Mouse (Mus musculus): ENCODE data around the gene Fblim1. TPM values are rescaled to one million over a fixed set of nuclear protein-coding genes. Genes with fewer than 3 reads are reported as not detected.

Fblim1 gene
- polyA plus RNA-seq, 1 experiment from 2014 or later: 1.7 TPM

DNA sequence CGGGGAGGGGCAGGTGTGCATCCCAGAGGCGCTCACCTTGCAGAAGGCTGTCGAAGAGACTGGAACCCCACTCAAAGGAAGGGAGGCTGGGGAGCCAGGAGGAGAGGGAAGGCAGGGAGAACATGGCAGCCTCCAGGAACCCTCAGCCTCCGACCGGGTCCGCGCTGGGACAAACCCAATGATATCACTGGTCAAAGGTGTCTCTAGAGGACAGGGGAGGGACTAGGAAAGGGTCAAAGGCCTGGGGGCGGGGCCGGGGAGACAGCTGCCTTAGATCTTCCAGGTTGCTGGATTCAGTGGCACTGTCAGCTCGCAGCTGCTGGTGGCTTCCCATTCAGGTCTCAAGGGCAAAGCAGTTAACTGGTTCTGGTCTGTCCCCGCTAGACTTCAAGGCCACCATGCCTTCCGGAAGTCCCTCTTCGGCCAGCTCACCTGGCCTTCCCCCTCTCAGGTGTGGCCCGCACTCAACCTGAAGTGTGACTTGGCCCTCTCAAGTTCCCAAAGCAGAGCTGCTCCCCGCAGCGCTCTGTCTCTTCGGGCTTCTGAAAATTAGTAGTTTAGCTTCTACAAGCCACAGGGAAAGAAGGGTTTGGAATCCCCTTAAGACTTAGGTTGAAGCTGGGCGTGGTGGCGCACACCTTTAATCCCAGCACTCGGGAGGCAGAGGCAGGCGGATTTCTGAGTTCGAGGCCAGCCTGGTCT lies 12.1 kb upstream of the Fblim1 start:
- WGBS (ENCODE audit: insufficient replicate concordance): 10% methylated on average over 22 of the region's 22 CpGs
- Histone ChIP-seq H3K4me3 (replicated peaks) (peak overlapping the region; percentile 52), H3K9me3 (replicated peaks) (no peaks in the 10 kb centered on the region), H3K27me3 (no peaks in the 10 kb centered on the region), H3K27ac (replicated peaks) (peak overlapping the region; percentile 49; the same call in 1 of the 2 replicates), H3K36me3 (replicated peaks) (no peaks in the 10 kb centered on the region), H3K9ac (peak overlapping the region; percentile 3; the same call in 1 of the 2 replicates), H3K4me1 (replicated peaks) (peaks cover 15% of the 10 kb centered on the region), H3K4me2 (peak overlapping the region; percentile 57)
- peak; percentile 57 for ATAC-seq (ENCODE audit: insufficient read depth)

DNA sequence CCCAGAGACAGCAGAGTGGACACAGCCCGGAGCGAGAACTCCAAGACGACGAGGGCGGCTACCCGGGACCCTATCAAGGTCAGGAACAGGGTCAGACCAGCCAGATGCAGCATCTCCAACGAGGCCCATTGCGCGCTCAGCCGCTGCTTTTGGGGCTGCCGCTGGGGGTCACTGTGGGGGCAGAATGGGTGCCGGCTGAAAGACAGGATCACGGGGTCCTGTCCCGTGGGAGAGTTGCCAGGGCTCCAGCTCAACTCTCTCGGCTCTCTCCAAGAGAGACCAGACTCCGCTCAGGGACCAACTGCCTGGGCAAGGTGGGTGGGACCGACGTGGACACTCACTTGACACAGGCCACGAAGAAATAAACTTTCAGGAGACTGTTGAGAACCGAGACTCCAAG lies 11.4 kb upstream of the Fblim1 start:
- Histone ChIP-seq H3K27ac (replicated peaks) (peak overlapping the region; percentile 49; the same call in 1 of the 2 replicates), H3K4me3 (replicated peaks) (peak overlapping the region; percentile 52), H3K4me2 (peak overlapping the region; percentile 57), H3K36me3 (replicated peaks) (no peaks in the 10 kb centered on the region), H3K4me1 (replicated peaks) (peaks cover 15% of the 10 kb centered on the region), H3K27me3 (no peaks in the 10 kb centered on the region), H3K9me3 (replicated peaks) (no peaks in the 10 kb centered on the region), H3K9ac (no peak overlapping the region; the same call in 1 of the 2 replicates)
- peak; percentile 43 for ATAC-seq (ENCODE audit: insufficient read depth)
- WGBS (ENCODE audit: insufficient replicate concordance): 4% methylated on average over 20 of the region's 20 CpGs

DNA sequence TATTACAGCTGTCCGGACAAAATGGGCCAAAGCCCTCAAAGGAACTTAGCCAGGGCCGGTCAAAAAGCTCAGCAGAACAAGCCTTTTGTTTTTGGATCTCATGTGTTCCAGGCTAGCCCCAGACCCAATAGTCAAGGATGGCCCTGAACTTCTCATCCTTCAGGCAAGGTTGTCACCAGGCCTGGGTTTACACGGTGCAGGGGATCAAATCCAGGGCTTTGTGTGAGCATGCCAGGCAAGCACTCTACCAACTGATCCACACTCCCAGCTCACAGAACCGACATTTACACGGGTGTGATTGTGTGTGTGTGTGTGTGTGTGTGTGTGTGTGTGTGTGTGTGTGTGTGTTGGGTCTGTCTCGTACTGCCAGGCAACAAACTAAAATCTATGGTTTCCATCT lies 10.9 kb upstream of the Fblim1 start:
- Histone ChIP-seq H3K4me1 (replicated peaks) (peaks cover 15% of the 10 kb centered on the region), H3K27ac (replicated peaks) (no peak overlapping the region), H3K9ac (no peak overlapping the region), H3K4me2 (peak overlapping the region; percentile 57; the same call in 1 of the 2 replicates), H3K9me3 (replicated peaks) (no peaks in the 10 kb centered on the region), H3K36me3 (replicated peaks) (no peaks in the 10 kb centered on the region), H3K4me3 (replicated peaks) (no peak overlapping the region), H3K27me3 (no peaks in the 10 kb centered on the region)
- 55% methylated on average over 6 of the region's 6 CpGs for WGBS (ENCODE audit: insufficient replicate concordance)
- ATAC-seq (ENCODE audit: insufficient read depth): no peak

DNA sequence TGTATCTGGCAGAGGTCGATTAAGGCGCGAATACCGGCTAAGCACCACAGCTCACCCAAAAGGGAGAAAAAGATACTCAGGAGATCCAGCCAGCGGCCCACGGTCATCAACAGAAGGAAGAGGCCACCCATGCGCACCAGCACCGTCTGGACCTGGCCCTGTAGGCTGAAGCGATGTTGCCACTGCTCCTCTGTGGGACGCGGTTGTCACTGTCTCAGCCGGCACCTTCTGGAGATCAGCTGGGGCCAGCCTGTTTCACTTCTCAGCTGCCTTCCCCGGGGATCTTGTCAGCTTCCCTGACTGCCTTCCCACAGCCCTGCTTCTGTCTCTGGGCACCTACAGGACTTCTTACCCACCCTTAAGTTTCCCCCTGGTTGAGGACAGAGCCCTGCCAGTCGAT lies 9.1 kb upstream of the Fblim1 start:
- H3K4me1 ChIP-seq (replicated peaks): peaks cover 15% of the 10 kb centered on the region
- H3K9me3 ChIP-seq (replicated peaks): no peaks in the 10 kb centered on the region
- H3K9ac ChIP-seq: no peak overlapping the region
- no peak overlapping the region for H3K4me2 ChIP-seq
- H3K27ac ChIP-seq (replicated peaks): no peak overlapping the region
- 75% methylated on average over 14 of the region's 14 CpGs for WGBS (ENCODE audit: insufficient replicate concordance)
- H3K4me3 ChIP-seq (replicated peaks): no peak overlapping the region
- no peaks in the 10 kb centered on the region for H3K27me3 ChIP-seq
- no peak for ATAC-seq (ENCODE audit: insufficient read depth)
- no peaks in the 10 kb centered on the region for H3K36me3 ChIP-seq (replicated peaks)

DNA sequence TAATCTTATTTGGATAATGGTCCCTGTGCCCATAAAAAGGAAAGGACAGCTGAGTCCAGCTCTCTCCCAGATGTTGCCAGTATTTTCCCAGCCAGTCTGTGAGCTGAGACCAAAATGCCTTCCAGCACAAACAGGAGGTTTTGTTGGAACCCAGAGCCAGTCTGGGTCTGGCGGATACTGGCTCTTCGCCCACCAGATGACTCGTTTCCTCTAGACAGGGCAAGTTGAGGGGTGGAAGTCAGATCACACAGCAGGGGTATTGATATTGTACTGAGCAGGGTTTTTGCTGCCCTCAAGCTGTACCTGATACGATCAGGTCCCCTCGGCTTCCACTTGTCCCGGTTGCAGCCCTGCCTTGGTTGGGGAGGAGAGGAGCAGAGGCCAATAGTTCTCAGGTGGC lies 3.6 kb upstream of the Fblim1 start:
- Histone ChIP-seq H3K4me2 (no peak overlapping the region), H3K27ac (replicated peaks) (no peak overlapping the region), H3K9me3 (replicated peaks) (no peaks in the 10 kb centered on the region), H3K4me1 (replicated peaks) (no peaks in the 10 kb centered on the region), H3K9ac (no peak overlapping the region), H3K4me3 (replicated peaks) (no peak overlapping the region), H3K36me3 (replicated peaks) (no peaks in the 10 kb centered on the region), H3K27me3 (peaks cover 5% of the 10 kb centered on the region; the same call in 1 of the 2 replicates)
- 51% methylated on average over 6 of the region's 6 CpGs for WGBS (ENCODE audit: insufficient replicate concordance)
- no peak for ATAC-seq (ENCODE audit: insufficient read depth)

DNA sequence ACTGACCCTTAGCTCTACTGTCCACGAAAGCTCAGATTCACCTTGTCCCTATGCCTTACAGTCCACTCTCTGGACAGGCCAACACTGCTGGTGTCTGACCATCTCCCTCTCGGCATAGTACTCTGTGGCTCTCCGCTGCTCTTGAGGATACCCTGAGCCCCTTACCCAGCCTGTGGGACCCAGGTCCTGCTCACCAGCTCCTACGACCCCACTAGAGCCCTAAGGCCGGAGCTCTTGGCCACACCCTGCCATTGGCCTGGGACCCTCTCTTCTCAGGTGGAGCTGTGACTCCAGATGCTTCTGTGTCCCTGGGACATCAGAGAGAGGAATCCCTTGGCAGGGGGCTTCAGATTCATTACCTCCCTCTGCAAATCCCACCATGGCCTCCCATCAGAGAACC lies 475 bp downstream of the Fblim1 start:
- Histone ChIP-seq H3K36me3 (replicated peaks) (no peaks in the 10 kb centered on the region), H3K4me3 (replicated peaks) (no peak overlapping the region), H3K27me3 (peaks cover 28% of the 10 kb centered on the region), H3K9ac (no peak overlapping the region), H3K4me1 (replicated peaks) (no peaks in the 10 kb centered on the region), H3K27ac (replicated peaks) (no peak overlapping the region), H3K9me3 (replicated peaks) (no peaks in the 10 kb centered on the region), H3K4me2 (no peak overlapping the region)
- ATAC-seq (ENCODE audit: insufficient read depth): no peak
- 59% methylated on average over 5 of the region's 5 CpGs for WGBS (ENCODE audit: insufficient replicate concordance)

DNA sequence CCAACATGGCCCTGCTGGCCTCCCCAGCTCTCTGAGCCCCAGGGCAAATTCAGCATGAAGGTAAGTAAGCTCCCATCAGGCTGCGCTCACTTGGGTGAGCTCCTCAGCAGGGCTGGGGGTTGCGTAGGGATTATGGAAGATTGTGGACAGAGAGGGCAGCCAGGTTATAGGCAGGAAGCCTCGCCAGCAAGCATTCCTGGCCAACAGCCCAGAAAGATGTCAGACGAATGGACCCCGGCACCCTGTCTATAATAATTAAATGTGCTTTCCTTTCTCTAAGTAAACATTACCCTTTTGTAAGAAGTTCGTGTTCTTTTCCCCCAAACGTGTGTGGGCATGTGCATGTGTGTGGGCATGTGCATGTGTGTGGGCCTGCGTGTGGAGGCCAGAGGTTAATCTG lies 1.4 kb downstream of the Fblim1 start:
- Histone ChIP-seq H3K4me3 (replicated peaks) (no peak overlapping the region), H3K9ac (no peak overlapping the region), H3K9me3 (replicated peaks) (no peaks in the 10 kb centered on the region), H3K4me1 (replicated peaks) (peaks cover 5% of the 10 kb centered on the region; the same call in 1 of the 2 replicates), H3K27me3 (peaks cover 36% of the 10 kb centered on the region), H3K36me3 (replicated peaks) (no peaks in the 10 kb centered on the region), H3K27ac (replicated peaks) (no peak overlapping the region), H3K4me2 (no peak overlapping the region)
- ATAC-seq (ENCODE audit: insufficient read depth): no peak
- 64% methylated on average over 8 of the region's 8 CpGs for WGBS (ENCODE audit: insufficient replicate concordance)

DNA sequence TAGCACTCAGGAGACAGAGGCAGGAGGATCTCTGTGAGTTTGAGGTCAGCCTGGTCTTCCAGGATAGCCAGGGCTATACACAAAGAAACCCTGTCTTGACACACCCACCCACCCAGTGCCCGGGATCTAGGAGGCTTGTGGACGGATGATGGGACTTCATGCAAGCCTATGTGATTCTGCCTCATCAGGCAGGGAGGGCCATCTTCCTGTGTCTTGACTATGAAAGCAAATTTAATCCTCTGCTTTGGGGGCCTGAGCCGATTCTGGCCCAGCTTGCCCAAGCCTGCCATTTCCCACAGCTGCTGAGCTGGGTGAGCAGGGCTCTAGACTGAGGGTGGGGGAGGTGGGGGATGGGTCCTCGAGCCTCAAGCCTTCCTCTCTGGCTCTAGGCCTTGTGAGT lies 2.0 kb downstream of the Fblim1 start:
- no peaks in the 10 kb centered on the region for H3K36me3 ChIP-seq (replicated peaks)
- WGBS (ENCODE audit: insufficient replicate concordance): 48% methylated on average over 4 of the region's 4 CpGs

DNA sequence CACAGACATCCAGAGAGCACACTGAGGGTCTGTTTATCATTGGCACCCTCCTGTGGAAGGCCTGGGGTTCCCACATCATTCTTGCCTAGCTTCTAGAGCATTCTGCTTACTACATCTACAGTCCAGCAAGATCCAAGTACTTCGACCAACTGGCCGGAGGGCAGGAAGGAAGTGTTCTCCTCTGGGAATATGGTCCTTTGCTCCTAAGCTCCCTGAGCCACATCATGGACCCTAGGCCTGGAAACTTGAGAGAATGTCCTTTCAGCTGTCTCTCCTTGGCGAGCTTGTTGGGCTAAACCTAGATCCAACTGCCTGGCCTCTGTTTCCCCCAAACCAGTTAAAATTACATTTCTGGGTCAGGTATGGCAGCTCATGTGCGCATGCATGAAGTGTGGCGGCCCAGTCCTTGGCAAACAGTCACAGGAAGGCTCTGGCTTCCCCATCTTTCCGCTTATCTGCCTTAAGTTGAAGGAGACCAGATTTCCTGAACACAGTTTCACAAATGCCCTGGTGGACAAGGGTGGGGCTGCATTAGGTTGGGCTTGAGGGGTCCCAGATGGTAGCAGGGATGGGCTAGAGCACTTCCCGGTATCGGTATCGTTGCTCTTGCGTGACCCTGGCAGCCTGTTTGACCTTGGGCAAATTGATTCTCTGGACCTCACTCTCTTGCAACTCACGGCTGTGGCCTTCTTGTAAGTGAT lies 3.2 kb downstream of the Fblim1 start:
- Histone ChIP-seq H3K27ac (replicated peaks) (no peak overlapping the region), H3K4me1 (replicated peaks) (peaks cover 16% of the 10 kb centered on the region), H3K4me2 (no peak overlapping the region), H3K27me3 (peaks cover 51% of the 10 kb centered on the region), H3K4me3 (replicated peaks) (no peak overlapping the region), H3K9ac (no peak overlapping the region), H3K36me3 (replicated peaks) (no peaks in the 10 kb centered on the region), H3K9me3 (replicated peaks) (no peaks in the 10 kb centered on the region)
- no peak for ATAC-seq (ENCODE audit: insufficient read depth)
- WGBS (ENCODE audit: insufficient replicate concordance): 48% methylated on average over 11 of the region's 11 CpGs

More for the DNA sequence above, 2.0 kb downstream of the Fblim1 start:
- Histone ChIP-seq H3K27ac (replicated peaks) (no peak overlapping the region), H3K4me2 (no peak overlapping the region), H3K4me3 (replicated peaks) (no peak overlapping the region), H3K9me3 (replicated peaks) (no peaks in the 10 kb centered on the region), H3K4me1 (replicated peaks) (peaks cover 10% of the 10 kb centered on the region; the same call in 1 of the 2 replicates), H3K27me3 (peaks cover 38% of the 10 kb centered on the region), H3K9ac (no peak overlapping the region)
- ATAC-seq (ENCODE audit: insufficient read depth): no peak

DNA sequence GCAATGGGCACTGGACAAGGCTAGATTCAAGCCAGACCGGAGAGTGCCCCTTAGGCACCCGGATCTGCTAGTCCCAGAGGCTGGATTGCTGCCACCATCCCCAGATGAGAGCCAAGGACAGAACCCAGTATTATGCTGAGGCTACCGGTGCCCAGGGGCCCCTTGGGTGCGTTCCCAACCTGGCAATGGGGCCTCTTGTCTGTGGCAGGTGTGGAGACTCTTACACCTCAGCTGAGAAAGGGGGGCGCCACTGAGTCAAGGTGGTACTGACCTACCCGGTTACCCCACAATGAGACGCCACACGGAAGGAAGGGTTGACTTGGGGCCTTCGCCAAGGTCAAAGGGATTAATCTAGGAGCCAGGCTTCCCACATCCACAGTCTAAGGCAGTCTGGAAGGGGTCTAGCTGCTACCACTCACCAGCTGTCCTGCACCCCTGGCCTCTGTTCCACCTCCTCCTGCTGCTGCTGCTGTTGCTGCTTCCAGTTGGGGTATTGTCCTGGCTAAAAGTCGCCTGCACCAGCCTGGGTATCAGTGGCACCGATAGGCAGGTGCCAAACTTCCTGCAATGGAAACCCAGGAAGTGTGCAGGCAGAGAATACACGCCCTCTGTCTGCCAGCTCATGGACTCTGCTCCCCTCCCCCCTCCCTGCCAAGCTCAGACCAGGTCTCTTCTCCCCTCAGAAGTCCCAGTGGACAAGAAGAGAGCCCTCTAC lies 4.6 kb downstream of the Fblim1 start:
- Histone ChIP-seq H3K36me3 (replicated peaks) (no peaks in the 10 kb centered on the region), H3K4me3 (replicated peaks) (no peak overlapping the region), H3K4me2 (no peak overlapping the region), H3K9ac (no peak overlapping the region), H3K9me3 (replicated peaks) (no peaks in the 10 kb centered on the region), H3K27me3 (peaks cover 62% of the 10 kb centered on the region), H3K4me1 (replicated peaks) (peaks cover 16% of the 10 kb centered on the region), H3K27ac (replicated peaks) (no peak overlapping the region)
- ATAC-seq (ENCODE audit: insufficient read depth): no peak
- 59% methylated on average over 12 of the region's 12 CpGs for WGBS (ENCODE audit: insufficient replicate concordance)

DNA sequence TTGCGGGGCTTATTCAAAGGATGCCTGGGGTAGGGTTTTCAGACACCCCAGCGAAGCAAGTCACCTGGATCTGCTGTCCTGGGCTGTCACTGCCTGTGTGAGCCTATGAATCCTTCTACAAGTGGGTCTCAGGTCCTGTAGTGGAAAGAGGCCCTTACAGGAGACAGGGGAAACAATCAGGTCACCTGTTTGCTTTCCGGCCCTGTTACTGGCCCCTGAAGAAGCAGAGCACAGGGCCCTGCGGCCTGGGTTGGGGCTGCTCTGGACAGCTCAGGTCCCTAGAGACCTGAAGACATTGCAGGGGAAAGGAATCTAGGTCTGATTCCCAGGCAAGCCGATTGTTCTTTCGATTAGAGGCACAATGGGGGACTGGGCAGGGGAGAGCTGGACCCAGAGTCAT lies 5.5 kb downstream of the Fblim1 start:
- Histone ChIP-seq H3K27ac (replicated peaks) (no peak overlapping the region), H3K9ac (no peak overlapping the region)

More for the DNA sequence above, 5.5 kb downstream of the Fblim1 start:
- no peak overlapping the region for H3K4me2 ChIP-seq
- H3K4me3 ChIP-seq (replicated peaks): no peak overlapping the region
- H3K9me3 ChIP-seq (replicated peaks): no peaks in the 10 kb centered on the region
- ATAC-seq (ENCODE audit: insufficient read depth): no peak
- 34% methylated on average over 6 of the region's 6 CpGs for WGBS (ENCODE audit: insufficient replicate concordance)
- H3K36me3 ChIP-seq (replicated peaks): no peaks in the 10 kb centered on the region
- H3K4me1 ChIP-seq (replicated peaks): peaks cover 16% of the 10 kb centered on the region
- peaks cover 62% of the 10 kb centered on the region for H3K27me3 ChIP-seq

Measured in liver, embryonic 15.5 days (tissue).